Mouse (Mus musculus) olfactory bulb, adult 2 months (tissue): Measurements from ENCODE around the gene Col5a3.
A peak's percentile ranks its signal among the peaks of the same experiment; 100 is the strongest.

Source experiments
- CTCF ChIP-seq: fragments of 200-500 bp; IDR thresholded peaks from 2 replicates; pipeline ENCODE4 v1.5.1; 2012; ENCODE audit warnings: low read depth, mild to moderate bottlenecking, low read length, moderate library complexity; ENCODE audit not compliant: insufficient read depth
- POLR2A ChIP-seq: fragments of 200-500 bp; IDR thresholded peaks from 2 replicates; pipeline ENCODE4 v1.6.1; 2012; ENCODE audit warnings: mild to moderate bottlenecking, low read depth, low read length, moderate library complexity; ENCODE audit not compliant: insufficient read depth

- no peak for TF ChIP-seq POLR2A
- TF ChIP-seq CTCF = peak; percentile 96
Measured at GRCm38 (mm10) chr9:20830901-20831643, 16.2 kb upstream of the Col5a3 start.
